In the genomic region with DNA sequence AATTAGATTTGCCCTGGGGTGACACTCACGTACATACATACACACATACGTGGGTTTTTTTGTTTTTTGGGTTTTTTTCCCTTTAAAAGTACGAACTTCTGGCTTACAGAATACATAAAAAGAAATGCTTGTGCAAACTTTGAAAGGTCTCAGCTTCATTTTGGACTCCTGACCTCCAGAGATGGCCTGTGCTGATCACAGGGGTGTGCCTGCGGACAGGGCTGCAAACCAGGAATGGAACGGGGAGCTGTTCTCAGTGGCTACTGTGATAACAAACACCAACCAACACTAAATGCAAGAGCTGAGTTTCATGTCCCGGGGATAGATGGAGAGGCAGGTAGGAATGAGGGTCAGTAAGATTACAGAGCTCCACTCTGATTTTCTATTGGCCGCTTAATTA, we compare ENCODE assay signal across 22 mouse cellular contexts.
"Had no signal": no experiment of that assay in that cellular context is flagged by ENCODE, and none has a peak within 500 bp of the region (broad histone marks: within the 10 kb centered on the region; RNA-seq: fewer than 3 reads in every experiment).

No protein-coding gene starts in this region.

- H3K4me3 ChIP-seq: layer of hippocampus, adult 2 months; limb, embryonic 10.5 days; limb, embryonic 13.5 days; lung, embryonic 15.5 days; megakaryocyte, embryonic 14.5 days; midbrain, embryonic 10.5 days; midbrain, embryonic 13.5 days; myocyte; neural tube, embryonic 13.5 days had no signal

- H3K36me3 ChIP-seq: limb, embryonic 10.5 days; limb, embryonic 13.5 days; lung, embryonic 15.5 days; midbrain, embryonic 10.5 days; midbrain, embryonic 13.5 days; neural tube, embryonic 13.5 days had no signal

- H3K9me3 ChIP-seq: limb, embryonic 10.5 days; limb, embryonic 13.5 days; lung, embryonic 15.5 days; midbrain, embryonic 10.5 days; midbrain, embryonic 13.5 days; neural tube, embryonic 13.5 days had no signal

- H3K4me2 ChIP-seq: limb, embryonic 13.5 days; lung, embryonic 15.5 days; midbrain, embryonic 13.5 days; neural tube, embryonic 13.5 days had no signal

- H3K4me1 ChIP-seq: lung, embryonic 15.5 days; megakaryocyte, embryonic 14.5 days; midbrain, embryonic 10.5 days had no signal

- H3K27ac ChIP-seq: kidney, postnatal 0 days; layer of hippocampus, adult 2 months; limb, embryonic 10.5 days; limb, embryonic 13.5 days; lung, embryonic 15.5 days; midbrain, embryonic 10.5 days; midbrain, embryonic 13.5 days; neural tube, embryonic 13.5 days had no signal

- H3K9ac ChIP-seq: limb, embryonic 13.5 days; lung, embryonic 15.5 days; midbrain, embryonic 13.5 days; neural tube, embryonic 13.5 days had no signal

- DNase-seq: kidney, adult 2 months; kidney, postnatal 25 days; layer of hippocampus, adult 9-11 months; lung, adult 18-20 months; lung, postnatal 10 days; lung, postnatal 36 days; retina, postnatal 1 day; right cerebral cortex, postnatal 25 days; spleen, adult 18-20 months; thymus, postnatal 25 days had no signal

- H3K27me3 ChIP-seq: midbrain, embryonic 13.5 days; neural tube, embryonic 13.5 days had no signal

- ATAC-seq: intestine, postnatal 0 days; midbrain, embryonic 13.5 days; midbrain, embryonic 16.5 days had no signal
